Mouse (Mus musculus) lung, postnatal 0 days (tissue): ENCODE data around the gene Dusp1.

ENCODE experiments used
- CTCF ChIP-seq: IDR thresholded peaks from 2 replicates; pipeline ENCODE4 v1.5.1; 2016; ENCODE audit warnings: antibody characterized with exemption, mild to moderate bottlenecking
- EP300 ChIP-seq: IDR thresholded peaks from 2 replicates; pipeline ENCODE4 v1.6.1; 2016; ENCODE audit warnings: antibody characterized with exemption, mild to moderate bottlenecking, control low read depth

- TF ChIP-seq CTCF (no peak), EP300 (no peak)
Measured at GRCm38 (mm10) chr17:26528751-26529150, 33.2 kb downstream of the Dusp1 start.
